ENCODE assay signal across 28 mouse cellular contexts in genomic region chr16:95490386-95490785, GRCm38 (mm10).
A peak's percentile ranks its signal among the peaks of the same experiment; 100 is the strongest.
DNase-seq lines count a peak whose midpoint lies in the region; ATAC-seq lines count a peak whose summit lies in the region.
"Had no signal": no experiment of that assay in that cellular context is flagged by ENCODE, and none has a peak within 500 bp of the region (broad histone marks: within the 10 kb centered on the region; RNA-seq: fewer than 3 reads in every experiment).

No protein-coding gene starts in this region.

- ATAC-seq in limb, embryonic 11.5 days (ENCODE audit: insufficient number of reproducible peaks, low FRiP score, low TSS enrichment, low read depth), result no peak
- ATAC-seq in liver, embryonic 12.5 days, result no peak
- ATAC-seq: forebrain, embryonic 13.5 days; forebrain, embryonic 16.5 days; hindbrain, embryonic 16.5 days; intestine, embryonic 15.5 days had no signal

- no peaks in the 10 kb centered on the region for H3K36me3 ChIP-seq in embryonic facial prominence, embryonic 10.5 days (replicated peaks)
- no peaks in the 10 kb centered on the region for H3K36me3 ChIP-seq in limb, embryonic 11.5 days (ENCODE audit: control insufficient read depth, insufficient read depth, low read length)
- no peaks in the 10 kb centered on the region for H3K36me3 ChIP-seq in liver, embryonic 12.5 days
- H3K36me3 ChIP-seq: embryonic facial prominence, embryonic 13.5 days; G1E; hindbrain, embryonic 10.5 days; hindbrain, embryonic 13.5 days; intestine, embryonic 15.5 days had no signal

- 45% methylated on average over 5 of the region's 5 CpGs for WGBS in embryonic facial prominence, embryonic 10.5 days
- 27% methylated on average over 5 of the region's 5 CpGs for WGBS in limb, embryonic 11.5 days
- 53% methylated on average over 5 of the region's 5 CpGs for WGBS in liver, embryonic 12.5 days (ENCODE audit: insufficient replicate concordance)

- DNase-seq in heart, adult 11 months, result peak; percentile 39
- no peak for DNase-seq in heart, postnatal 25 days (ENCODE audit: low spot score)
- DNase-seq in embryo, embryonic 10.5 days (ENCODE audit: low spot score), result peak; percentile 26
- DNase-seq in embryonic facial prominence, embryonic 10.5 days (ENCODE audit: low spot score), result peak; percentile 47
- peak; percentile 51 for DNase-seq in limb, embryonic 11.5 days (ENCODE audit: low spot score)
- no peak for DNase-seq in yolk sac, embryonic 10.5 days (ENCODE audit: low spot score)
- DNase-seq: adrenal gland, adult 2 months; adrenal gland, postnatal 25 days; B cell, adult 2 months; cerebellum, adult 11-12 months; cerebellum, adult 8-10 months; cerebellum, postnatal 10 days; cerebellum, postnatal 36 days; gastrocnemius, postnatal 10 days; gastrocnemius, postnatal 36 days; heart, postnatal 36 days had no signal

- no peak overlapping the region for H3K4me2 ChIP-seq in limb, embryonic 11.5 days (ENCODE audit: low read depth, severe bottlenecking)
- H3K4me2 ChIP-seq in liver, embryonic 12.5 days, result no peak overlapping the region
- H3K4me2 ChIP-seq: embryonic facial prominence, embryonic 13.5 days; forebrain, embryonic 13.5 days; heart, embryonic 11.5 days; hindbrain, embryonic 13.5 days; intestine, embryonic 15.5 days had no signal

- no peak overlapping the region for H3K4me3 ChIP-seq in embryonic facial prominence, embryonic 10.5 days
- no peak overlapping the region for H3K4me3 ChIP-seq in limb, embryonic 11.5 days (ENCODE audit: low read depth, low read length)
- no peak overlapping the region for H3K4me3 ChIP-seq in liver, embryonic 12.5 days
- H3K4me3 ChIP-seq: embryonic facial prominence, embryonic 13.5 days; erythroblast, embryonic 14.5 days; forebrain, embryonic 13.5 days; hindbrain, embryonic 10.5 days; hindbrain, embryonic 13.5 days; intestine, embryonic 15.5 days had no signal

- no peaks in the 10 kb centered on the region for H3K27me3 ChIP-seq in embryonic facial prominence, embryonic 10.5 days (replicated peaks; ENCODE audit: low read depth, poor library complexity, severe bottlenecking)
- H3K27me3 ChIP-seq in limb, embryonic 11.5 days (ENCODE audit: control insufficient read depth, insufficient read depth, low read length), result no peaks in the 10 kb centered on the region
- H3K27me3 ChIP-seq in liver, embryonic 12.5 days (replicated peaks), result no peaks in the 10 kb centered on the region
- H3K27me3 ChIP-seq: CH12.LX; embryonic facial prominence, embryonic 13.5 days; forebrain, embryonic 13.5 days; hindbrain, embryonic 13.5 days; intestine, embryonic 15.5 days had no signal

- intact Hi-C loops in heart, postnatal 25 days (cut with DNase I), result loop anchor here (5.0 kb wide), 1 partner anchor 42 kb away; no protein-coding TSS in a partner anchor

- H3K27ac ChIP-seq in embryonic facial prominence, embryonic 10.5 days (replicated peaks), result 0 out of 2 replicates have a peak overlapping the region, but pooled peaks have one; percentile 24
- H3K27ac ChIP-seq in limb, embryonic 11.5 days (replicated peaks; ENCODE audit: low read depth, low read length), result no peak overlapping the region
- no peak overlapping the region for H3K27ac ChIP-seq in liver, embryonic 12.5 days
- H3K27ac ChIP-seq: embryonic facial prominence, embryonic 13.5 days; forebrain, embryonic 13.5 days; hindbrain, embryonic 10.5 days; hindbrain, embryonic 13.5 days; intestine, embryonic 15.5 days had no signal

- H3K9ac ChIP-seq in limb, embryonic 11.5 days (ENCODE audit: low read length), result no peak overlapping the region
- no peak overlapping the region for H3K9ac ChIP-seq in liver, embryonic 12.5 days
- H3K9ac ChIP-seq: embryonic facial prominence, embryonic 13.5 days; forebrain, embryonic 13.5 days; hindbrain, embryonic 13.5 days; intestine, embryonic 15.5 days had no signal

- peaks cover 18% of the 10 kb centered on the region for H3K4me1 ChIP-seq in embryonic facial prominence, embryonic 10.5 days
- H3K4me1 ChIP-seq in limb, embryonic 11.5 days (ENCODE audit: control insufficient read depth, insufficient read depth, low read length), result peaks cover 17% of the 10 kb centered on the region
- H3K4me1 ChIP-seq in liver, embryonic 12.5 days, result no peaks in the 10 kb centered on the region
- H3K4me1 ChIP-seq: forebrain, embryonic 13.5 days; hindbrain, embryonic 10.5 days; hindbrain, embryonic 13.5 days; intestine, embryonic 15.5 days had no signal

- H3K9me3 ChIP-seq in embryonic facial prominence, embryonic 10.5 days, result no peaks in the 10 kb centered on the region
- no peaks in the 10 kb centered on the region for H3K9me3 ChIP-seq in limb, embryonic 11.5 days (ENCODE audit: control insufficient read depth, low read length)
- no peaks in the 10 kb centered on the region for H3K9me3 ChIP-seq in liver, embryonic 12.5 days (replicated peaks)
- H3K9me3 ChIP-seq: embryonic facial prominence, embryonic 13.5 days; forebrain, embryonic 13.5 days; G1E; hindbrain, embryonic 10.5 days; hindbrain, embryonic 13.5 days; intestine, embryonic 15.5 days had no signal

Comparison
In these comparisons a context has a peak if more than half of its experiments do, and no peak if none do; other contexts are left out.
1. DNase-seq: peak in heart, adult 11 months (single experiment), embryo, embryonic 10.5 days (single experiment), embryonic facial prominence, embryonic 10.5 days (single experiment) and limb, embryonic 11.5 days (single experiment); none in heart, postnatal 25 days (single experiment) and yolk sac, embryonic 10.5 days (single experiment).